Mouse (Mus musculus) lung, adult 2 months (tissue): Measurements from ENCODE around the gene Patl2. TPM values are rescaled to one million over a fixed set of nuclear protein-coding genes. Genes with fewer than 3 reads are reported as not detected.
"Not testable (repeated sequence)": the region's sequence is repeated elsewhere in the genome, so short reads cannot be mapped to it uniquely, and the experiment has no call there.

Experiments
- DNase-seq: peaks from one replicate; pipeline ENCODE4 v3.0.0; 2022
- H3K4me1 ChIP-seq: fragments of 200-500 bp; 2 replicates; pipeline ENCODE4 v1.6.1; 2011; ENCODE audit warnings: low read length; ENCODE audit not compliant: control insufficient read depth, insufficient read depth
- H3K4me3 ChIP-seq: fragments of 200-500 bp; replicated peaks from 2 replicates; pipeline ENCODE3; 2011; ENCODE audit warnings: low read depth, mild to moderate bottlenecking, control low read depth, low read length; ENCODE audit errors: extremely low read depth
- CTCF ChIP-seq: fragments of 200-500 bp; IDR thresholded peaks from 2 replicates; pipeline ENCODE4 v1.5.1; 2011; ENCODE audit warnings: mild to moderate bottlenecking, low read length, control low read depth; ENCODE audit not compliant: insufficient read depth
- POLR2A ChIP-seq: fragments of 200-500 bp; IDR thresholded peaks from 2 replicates; pipeline ENCODE4 v1.6.1; 2011; ENCODE audit warnings: low read depth, mild to moderate bottlenecking, control low read depth, low read length, borderline replicate concordance; ENCODE audit errors: extremely low read depth
- whole genome bisulfite sequencing: fragments of 180-500 bp; shearing (Covaris S2); methylation state at CpG from one replicate; pipeline ENCODE4 v1.1.7; 2018; 5-methylcytosine and 5-hydroxymethylcytosine counted together
- polyA plus RNA-seq: library from polyadenylated mRNA; depleted of rRNA; stranded (reverse); fragments of >200 nt; gene quantifications from 2 replicates; pipeline ENCODE4 v1.2.3, GENCODE M21; 2012

Patl2 gene
- polyA plus RNA-seq, 1 experiment: not detected

GRCm38 (mm10) chr2:122132078-122132477 lies 53.9 kb downstream of the Patl2 start:
- Histone ChIP-seq H3K4me3 (no peak overlapping the region), H3K4me1 (no peaks in the 10 kb centered on the region; the same call in 1 of the 2 replicates)
- 85% methylated on average over 2 of the region's 2 CpGs for WGBS
- DNase-seq: no peak
- TF ChIP-seq CTCF (no peak), POLR2A (no peak)

GRCm38 (mm10) chr2:122127635-122128034 lies 58.4 kb downstream of the Patl2 start:
- Histone ChIP-seq H3K4me1 (no peaks in the 10 kb centered on the region; the same call in 1 of the 2 replicates), H3K4me3 (no peak overlapping the region)
- no peak for TF ChIP-seq POLR2A
- TF ChIP-seq CTCF: no peak
- no peak for DNase-seq
- WGBS: 82% methylated on average over 4 of the region's 4 CpGs

GRCm38 (mm10) chr2:122126765-122127347 lies 59.1 kb downstream of the Patl2 start:
- WGBS: 27% methylated on average over 5 of the region's 5 CpGs
- no peak overlapping the region for H3K4me3 ChIP-seq
- H3K4me1 ChIP-seq: no peaks in the 10 kb centered on the region; the same call in 1 of the 2 replicates
- no peak for TF ChIP-seq POLR2A
- TF ChIP-seq CTCF: no peak
- DNase-seq: no peak

- Histone ChIP-seq H3K4me3 (no peak overlapping the region), H3K4me1 (no peaks in the 10 kb centered on the region; the same call in 1 of the 2 replicates)
- DNase-seq: no peak
- WGBS: 55% methylated on average over 12 of the region's 12 CpGs
- no peak for TF ChIP-seq CTCF
- no peak for TF ChIP-seq POLR2A
Observed at GRCm38 (mm10) chr2:122125680-122126572, 60.1 kb downstream of the Patl2 start.

- DNase-seq: peak; percentile 97
- peaks cover 7% of the 10 kb centered on the region for H3K4me1 ChIP-seq
- under 1% methylated on average over 47 of the region's 47 CpGs for WGBS
- H3K4me3 ChIP-seq: peak within 1 kb of the TSS; percentile 91
- TF ChIP-seq POLR2A (peak; percentile 97), CTCF (no peak)
Observed at GRCm38 (mm10) chr2:122117961-122118958, 67.7 kb downstream of the Patl2 start, which contains the start of gene Spg11. Spg11 (minus strand) TSS chr2:122118386.

- H3K4me1 ChIP-seq: peaks cover 7% of the 10 kb centered on the region
- TF ChIP-seq POLR2A (no peak), CTCF (no peak)
- no peak overlapping the region for H3K4me3 ChIP-seq
- no peak for DNase-seq
- WGBS: 87% methylated on average over 2 of the region's 2 CpGs
Observed at GRCm38 (mm10) chr2:122116888-122117287, 69.1 kb downstream of the Patl2 start.

- Histone ChIP-seq H3K4me1 (no peaks in the 10 kb centered on the region), H3K4me3 (no peak overlapping the region)
- TF ChIP-seq CTCF: no peak
- TF ChIP-seq POLR2A: no peak
- 49% methylated on average over 4 of the region's 4 CpGs for WGBS
- no peak for DNase-seq
Observed at GRCm38 (mm10) chr2:122109714-122110113, 76.3 kb downstream of the Patl2 start.

GRCm38 (mm10) chr2:122108101-122108500 lies 77.9 kb downstream of the Patl2 start:
- TF ChIP-seq CTCF: no peak
- no peak for TF ChIP-seq POLR2A
- no peak for DNase-seq
- no peaks in the 10 kb centered on the region for H3K4me1 ChIP-seq
- H3K4me3 ChIP-seq: no peak overlapping the region
- WGBS: 79% methylated on average over 14 of the region's 14 CpGs

- DNase-seq: no peak
- TF ChIP-seq CTCF: peak; percentile 62
- TF ChIP-seq POLR2A: no peak
- H3K4me3 ChIP-seq: no peak overlapping the region
- H3K4me1 ChIP-seq: no peaks in the 10 kb centered on the region
Observed at GRCm38 (mm10) chr2:122102070-122102469, 83.9 kb downstream of the Patl2 start.

- not testable (repeated sequence) for H3K4me3 ChIP-seq, H3K4me1 ChIP-seq, DNase-seq
- 71% methylated on average over 5 of the region's 5 CpGs for WGBS
Observed at GRCm38 (mm10) chr2:122097686-122098085, 88.3 kb downstream of the Patl2 start.
